In genomic region chr6:90749414-90749937, GRCm38 (mm10) we compare ENCODE assay signal across 16 mouse cellular contexts.
DNase-seq lines count a peak whose midpoint lies in the region; ATAC-seq and TF ChIP-seq lines count a peak whose summit lies in the region.
"Had no signal": no experiment of that assay in that cellular context is flagged by ENCODE, and none has a peak within 500 bp of the region (broad histone marks: within the 10 kb centered on the region; RNA-seq: fewer than 3 reads in every experiment).

No protein-coding gene starts in this region.

- ATAC-seq in intestine, embryonic 15.5 days, result peak; percentile 10; the same call in 1 of the 2 replicates
- ATAC-seq: Patski had no signal

- H3K27me3 ChIP-seq in MEL (ENCODE audit: control insufficient read depth in 1 of 2, insufficient read depth in 2 of 2, low read length in 2 of 2), result no peaks in the 10 kb centered on the region
- no peaks in the 10 kb centered on the region for H3K27me3 ChIP-seq in intestine, embryonic 15.5 days (replicated peaks)
- H3K27me3 ChIP-seq: limb, embryonic 15.5 days; midbrain, embryonic 12.5 days; Patski had no signal

- no peak overlapping the region for H3K4me3 ChIP-seq in MEL (ENCODE audit: control insufficient read depth in 1 of 2, insufficient read depth in 1 of 2, low read depth in 2 of 2, low read length in 2 of 2)
- no peak overlapping the region for H3K4me3 ChIP-seq in intestine, embryonic 15.5 days (replicated peaks)
- H3K4me3 ChIP-seq in layer of hippocampus, adult 2 months, result no peak overlapping the region
- H3K4me3 ChIP-seq: embryonic facial prominence, embryonic 10.5 days; limb, embryonic 15.5 days; midbrain, embryonic 12.5 days had no signal

- H3K36me3 ChIP-seq in MEL (ENCODE audit: control insufficient read depth in 1 of 2, insufficient read depth in 2 of 2, low read length in 2 of 2), result peaks cover 0 to 36% of the 10 kb centered on the region in 2 experiments; a peak in 2 of 4 replicates
- no peaks in the 10 kb centered on the region for H3K36me3 ChIP-seq in intestine, embryonic 15.5 days
- H3K36me3 ChIP-seq: embryonic facial prominence, embryonic 10.5 days; limb, embryonic 15.5 days had no signal

- TF ChIP-seq RAD21 in MEL (IDR thresholded peaks at IDR 0.05; ENCODE audit: low read depth, low read length), result no peak

- no peak overlapping the region for H3K4me2 ChIP-seq in intestine, embryonic 15.5 days (replicated peaks)
- H3K4me2 ChIP-seq: limb, embryonic 15.5 days; midbrain, embryonic 12.5 days had no signal

- no peak for TF ChIP-seq CTCF in MEL (IDR thresholded peaks at IDR 0.05 in 2 of 3, conservative IDR thresholded peaks at IDR 0.05 in 1 of 3; ENCODE audit: control insufficient read depth in 1 of 3, insufficient read depth in 1 of 3, low read depth in 2 of 3, low read length in 3 of 3, poor library complexity in 1 of 3, severe bottlenecking in 1 of 3)
- TF ChIP-seq CTCF in layer of hippocampus, adult 2 months (conservative IDR thresholded peaks at IDR 0.05), result no peak

- H3K27ac ChIP-seq in MEL (ENCODE audit: control insufficient read depth, low read depth, low read length), result peak overlapping the region; percentile 63
- no peak overlapping the region for H3K27ac ChIP-seq in intestine, embryonic 15.5 days
- no peak overlapping the region for H3K27ac ChIP-seq in layer of hippocampus, adult 2 months
- H3K27ac ChIP-seq: embryonic facial prominence, embryonic 10.5 days; limb, embryonic 15.5 days; midbrain, embryonic 12.5 days had no signal

- TF ChIP-seq POLR2A in MEL (IDR thresholded peaks at IDR 0.05; ENCODE audit: control insufficient read depth in 1 of 2, insufficient read depth in 1 of 2, low read depth in 1 of 2, low read length in 2 of 2, poor library complexity in 1 of 2), result no peak

- 75% methylated on average over 4 of the region's 4 CpGs for WGBS in intestine, embryonic 15.5 days

- TF ChIP-seq EP300 in MEL (IDR thresholded peaks at IDR 0.05; ENCODE audit: low read depth in 1 of 2, low read length in 2 of 2), result no peak

- H3K9ac ChIP-seq in MEL (ENCODE audit: control insufficient read depth, low read depth, low read length, poor library complexity, severe bottlenecking), result 0 out of 2 replicates have a peak overlapping the region, but pooled peaks have one; percentile 15
- H3K9ac ChIP-seq in intestine, embryonic 15.5 days, result no peak overlapping the region
- H3K9ac ChIP-seq: limb, embryonic 15.5 days; midbrain, embryonic 12.5 days had no signal

- no peaks in the 10 kb centered on the region for H3K9me3 ChIP-seq in MEL (replicated peaks; ENCODE audit: insufficient read depth, low read length)
- H3K9me3 ChIP-seq in intestine, embryonic 15.5 days, result no peaks in the 10 kb centered on the region
- H3K9me3 ChIP-seq: embryonic facial prominence, embryonic 10.5 days; limb, embryonic 15.5 days; midbrain, embryonic 12.5 days had no signal

- H3K79me2 ChIP-seq in MEL (ENCODE audit: control insufficient read depth, insufficient read depth, low read length, poor library complexity), result no peaks in the 10 kb centered on the region

- peak; percentile 30 to 55 for DNase-seq in heart, adult 18-20 months
- no peak for DNase-seq in heart, postnatal 4 days
- peak; percentile 24 for DNase-seq in 3134 (ENCODE audit: extremely low read depth, insufficient read length, low spot score)
- peak; percentile 26 for DNase-seq in MEL (ENCODE audit: low read depth, low spot score)
- no peak for DNase-seq in layer of hippocampus, adult 2 months (ENCODE audit: low spot score in 2 of 2)
- no peak for DNase-seq in retina, embryonic 14.5 days (ENCODE audit: low spot score)
- no peak for DNase-seq in adrenal gland, postnatal 36 days
- DNase-seq: cerebellum, postnatal 25 days; heart, postnatal 36 days; kidney, postnatal 14 days; right cerebral cortex, adult 18-20 months had no signal

- peaks cover 34 to 35% of the 10 kb centered on the region in 2 experiments for H3K4me1 ChIP-seq in MEL (ENCODE audit: control insufficient read depth in 1 of 2, insufficient read depth in 2 of 2, low read length in 2 of 2)
- peaks cover 21% of the 10 kb centered on the region for H3K4me1 ChIP-seq in intestine, embryonic 15.5 days (replicated peaks)
- H3K4me1 ChIP-seq: midbrain, embryonic 12.5 days had no signal

TF ChIP-seq in MEL, 35 proteins besides CTCF, POLR2A, EP300 and RAD21:
- TF ChIP-seq TAL1 (IDR thresholded peaks at IDR 0.05; ENCODE audit: low read length), result no peak
- TF ChIP-seq ELF1 (IDR thresholded peaks at IDR 0.05; ENCODE audit: low read depth, low read length), result no peak

Comparison
In these comparisons a context has a peak if more than half of its experiments do, and no peak if none do; other contexts are left out.
1. DNase-seq: peak in heart, adult 18-20 months (2 of 2), 3134 (single experiment) and MEL (single experiment); none in heart, postnatal 4 days (single experiment), layer of hippocampus, adult 2 months (0 of 2), retina, embryonic 14.5 days (single experiment) and adrenal gland, postnatal 36 days (0 of 2).